Mouse (Mus musculus) lung, embryonic 16.5 days (tissue): ENCODE measurements at regions not wholly inside any gene's neighbourhood (a gene's known extent, or its start where the extent isn't known, plus 50 kb on each side); places are given as distances from the start of the nearest gene placed in this dataset.

Experiments used
- ATAC-seq: fragments of 200-750 bp; cut with Nextera tagmentation; 2 replicates; pipeline ENCODE4 v1.8.0; 2017; ENCODE audit warnings: low read depth, mild to moderate bottlenecking, moderate library complexity
- H3K27ac ChIP-seq: fragments of 300-500 bp; sonication (generic); 2 replicates; pipeline ENCODE4 v1.5.1; 2014; ENCODE audit warnings: mild to moderate bottlenecking, control low read depth, low read length
- H3K27me3 ChIP-seq: fragments of 300-500 bp; sonication (generic); 2 replicates; pipeline ENCODE4 v1.6.1; 2014; ENCODE audit warnings: low read depth, low read length, mixed read lengths; ENCODE audit not compliant: control insufficient read depth, insufficient read depth
- H3K36me3 ChIP-seq: fragments of 300-500 bp; sonication (generic); 2 replicates; pipeline ENCODE4 v1.6.1; 2014; ENCODE audit warnings: low read length; ENCODE audit not compliant: control insufficient read depth, insufficient read depth
- H3K4me1 ChIP-seq: fragments of 300-500 bp; sonication (generic); replicated peaks from 2 replicates; pipeline ENCODE4 v1.6.1; 2014; ENCODE audit warnings: low read length, mixed read lengths; ENCODE audit not compliant: control insufficient read depth, insufficient read depth
- H3K4me2 ChIP-seq: fragments of 300-500 bp; sonication (generic); 2 replicates; pipeline ENCODE4 v1.6.1; 2014; ENCODE audit warnings: low read depth, low read length, control low read depth
- H3K4me3 ChIP-seq: fragments of 300-500 bp; sonication (generic); 2 replicates; pipeline ENCODE4 v1.5.1; 2014; ENCODE audit warnings: mild to moderate bottlenecking, low read length, control low read depth
- H3K9ac ChIP-seq: fragments of 300-500 bp; sonication (generic); 2 replicates; pipeline ENCODE4 v1.6.1; 2014; ENCODE audit warnings: low read length, control low read depth
- H3K9me3 ChIP-seq: fragments of 300-500 bp; sonication (generic); 2 replicates; pipeline ENCODE4 v1.6.1; 2016; ENCODE audit warnings: low read length; ENCODE audit not compliant: control insufficient read depth
- WGBS: fragments of 180-500 bp; shearing (Covaris S2); extraction: QIAGEN DNeasy Blood & Tissue Kit; methylation state at CpG from one replicate; pipeline ENCODE4 v1.1.7; 2014; 5-methylcytosine and 5-hydroxymethylcytosine counted together

GRCm38 (mm10) chr6:47354515-47354914, 98.7 kb upstream of the Cul1 start:
- H3K9ac ChIP-seq, result no peak overlapping the region
- H3K9me3 ChIP-seq, result no peaks in the 10 kb centered on the region
- H3K36me3 ChIP-seq, result no peaks in the 10 kb centered on the region
- no peaks in the 10 kb centered on the region for H3K27me3 ChIP-seq
- no peak for ATAC-seq
- no peak overlapping the region for H3K4me3 ChIP-seq
- WGBS, result 86% methylated on average over 2 of the region's 2 CpGs
- no peaks in the 10 kb centered on the region for H3K4me1 ChIP-seq
- no peak overlapping the region for H3K27ac ChIP-seq
- H3K4me2 ChIP-seq, result no peak overlapping the region

DNA sequence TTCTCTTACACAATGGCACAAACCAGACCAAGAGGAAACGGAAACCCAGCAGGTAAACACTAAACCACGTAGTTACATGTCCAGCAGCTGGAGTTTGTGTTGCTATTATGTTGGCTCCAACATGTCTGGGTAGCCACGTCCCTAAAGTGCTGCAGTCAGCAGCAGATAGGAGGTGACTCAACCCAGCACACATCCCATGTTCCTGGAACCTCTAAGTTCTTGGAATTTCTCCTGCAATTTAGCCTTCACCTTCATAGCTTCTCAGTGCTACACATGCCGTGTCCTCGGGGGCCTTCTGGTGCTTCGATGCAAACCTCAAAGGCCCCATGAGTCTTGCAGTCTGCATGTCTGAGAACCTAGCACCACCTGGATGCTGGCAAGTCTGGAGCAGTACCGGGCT, 97.7 kb upstream of the Cul1 start:
- no peak overlapping the region for H3K4me3 ChIP-seq
- no peaks in the 10 kb centered on the region for H3K27me3 ChIP-seq
- 73% methylated on average over 7 of the region's 7 CpGs for WGBS
- H3K4me1 ChIP-seq, result no peaks in the 10 kb centered on the region
- no peak overlapping the region for H3K4me2 ChIP-seq
- H3K36me3 ChIP-seq, result no peaks in the 10 kb centered on the region
- no peak for ATAC-seq
- H3K27ac ChIP-seq, result no peak overlapping the region
- H3K9me3 ChIP-seq, result no peaks in the 10 kb centered on the region
- no peak overlapping the region for H3K9ac ChIP-seq

DNA sequence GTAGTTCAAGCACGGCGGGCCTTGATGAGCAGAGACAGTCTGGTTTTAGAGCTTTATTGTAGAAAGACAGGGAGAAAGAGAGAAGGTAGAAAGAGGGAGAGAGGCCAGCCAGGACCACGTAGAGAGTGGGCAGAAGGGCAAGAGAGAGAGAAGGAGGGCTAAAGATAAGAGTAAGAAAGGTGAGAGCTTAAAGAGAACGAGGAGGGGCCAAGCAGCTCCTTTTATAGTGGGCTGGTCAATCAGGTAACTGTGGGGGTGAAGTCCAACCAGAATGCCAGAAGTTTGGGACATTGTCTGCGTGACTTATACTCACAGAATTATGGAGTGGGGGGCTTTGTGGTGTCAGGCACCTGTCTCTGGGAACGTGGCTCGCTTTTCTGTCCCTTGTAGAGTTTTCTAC, 96.7 kb upstream of the Cul1 start:
- Histone ChIP-seq H3K4me3 (no peak overlapping the region), H3K27me3 (no peaks in the 10 kb centered on the region)

GRCm38 (mm10) chr6:47358686-47359085, 94.5 kb upstream of the Cul1 start:
- ATAC-seq, result no peak
- H3K9ac ChIP-seq, result no peak overlapping the region
- WGBS, result 33% methylated on average over 2 of the region's 2 CpGs

More for the DNA sequence above, 96.7 kb upstream of the Cul1 start:
- H3K4me2 ChIP-seq, result no peak overlapping the region
- ATAC-seq, result no peak
- no peak overlapping the region for H3K27ac ChIP-seq
- no peaks in the 10 kb centered on the region for H3K36me3 ChIP-seq
- no peaks in the 10 kb centered on the region for H3K9me3 ChIP-seq
- H3K9ac ChIP-seq, result no peak overlapping the region
- H3K4me1 ChIP-seq, result no peaks in the 10 kb centered on the region
- WGBS, result 65% methylated on average over 7 of the region's 7 CpGs

DNA sequence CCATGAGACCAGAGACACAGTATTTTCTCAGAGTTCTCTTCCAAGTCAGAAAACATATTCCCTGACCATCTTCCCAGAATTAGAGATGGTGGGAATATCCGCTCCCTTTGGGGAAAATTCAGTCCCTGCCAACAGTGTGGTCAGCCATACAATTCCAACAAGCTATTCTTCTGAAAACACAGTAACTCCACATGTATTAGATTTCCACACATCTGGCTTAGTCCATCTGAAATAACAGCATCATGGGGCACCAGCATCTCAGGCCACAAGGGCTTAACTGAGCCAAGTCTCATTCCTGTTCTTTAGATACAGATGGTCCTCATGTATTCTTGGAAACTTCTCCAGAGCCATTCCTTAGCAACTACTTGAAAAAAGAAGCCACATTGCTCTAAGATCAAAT, 89.2 kb upstream of the Cul1 start:
- Histone ChIP-seq H3K27me3 (no peaks in the 10 kb centered on the region), H3K4me2 (no peak overlapping the region), H3K36me3 (no peaks in the 10 kb centered on the region), H3K4me3 (no peak overlapping the region), H3K9ac (no peak overlapping the region), H3K27ac (no peak overlapping the region), H3K9me3 (no peaks in the 10 kb centered on the region), H3K4me1 (no peaks in the 10 kb centered on the region)
- WGBS, result 88% methylated on average over 1 of the region's 1 CpGs
- no peak for ATAC-seq

More at GRCm38 (mm10) chr6:47358686-47359085, 94.5 kb upstream of the Cul1 start:
- Histone ChIP-seq H3K9me3 (no peaks in the 10 kb centered on the region), H3K4me1 (no peaks in the 10 kb centered on the region), H3K27me3 (no peaks in the 10 kb centered on the region), H3K27ac (no peak overlapping the region), H3K36me3 (no peaks in the 10 kb centered on the region), H3K4me2 (no peak overlapping the region), H3K4me3 (no peak overlapping the region)

- no peak overlapping the region for H3K9ac ChIP-seq
- ATAC-seq, result no peak
- no peak overlapping the region for H3K27ac ChIP-seq
- H3K36me3 ChIP-seq, result no peaks in the 10 kb centered on the region
- WGBS, result 79% methylated on average over 2 of the region's 2 CpGs
- H3K4me1 ChIP-seq, result no peaks in the 10 kb centered on the region
- H3K9me3 ChIP-seq, result no peaks in the 10 kb centered on the region
- no peaks in the 10 kb centered on the region for H3K27me3 ChIP-seq
- H3K4me2 ChIP-seq, result no peak overlapping the region
- no peak overlapping the region for H3K4me3 ChIP-seq
These were observed 88.6 kb upstream of the Cul1 start for GRCm38 (mm10) chr6:47364556-47364955.

DNA sequence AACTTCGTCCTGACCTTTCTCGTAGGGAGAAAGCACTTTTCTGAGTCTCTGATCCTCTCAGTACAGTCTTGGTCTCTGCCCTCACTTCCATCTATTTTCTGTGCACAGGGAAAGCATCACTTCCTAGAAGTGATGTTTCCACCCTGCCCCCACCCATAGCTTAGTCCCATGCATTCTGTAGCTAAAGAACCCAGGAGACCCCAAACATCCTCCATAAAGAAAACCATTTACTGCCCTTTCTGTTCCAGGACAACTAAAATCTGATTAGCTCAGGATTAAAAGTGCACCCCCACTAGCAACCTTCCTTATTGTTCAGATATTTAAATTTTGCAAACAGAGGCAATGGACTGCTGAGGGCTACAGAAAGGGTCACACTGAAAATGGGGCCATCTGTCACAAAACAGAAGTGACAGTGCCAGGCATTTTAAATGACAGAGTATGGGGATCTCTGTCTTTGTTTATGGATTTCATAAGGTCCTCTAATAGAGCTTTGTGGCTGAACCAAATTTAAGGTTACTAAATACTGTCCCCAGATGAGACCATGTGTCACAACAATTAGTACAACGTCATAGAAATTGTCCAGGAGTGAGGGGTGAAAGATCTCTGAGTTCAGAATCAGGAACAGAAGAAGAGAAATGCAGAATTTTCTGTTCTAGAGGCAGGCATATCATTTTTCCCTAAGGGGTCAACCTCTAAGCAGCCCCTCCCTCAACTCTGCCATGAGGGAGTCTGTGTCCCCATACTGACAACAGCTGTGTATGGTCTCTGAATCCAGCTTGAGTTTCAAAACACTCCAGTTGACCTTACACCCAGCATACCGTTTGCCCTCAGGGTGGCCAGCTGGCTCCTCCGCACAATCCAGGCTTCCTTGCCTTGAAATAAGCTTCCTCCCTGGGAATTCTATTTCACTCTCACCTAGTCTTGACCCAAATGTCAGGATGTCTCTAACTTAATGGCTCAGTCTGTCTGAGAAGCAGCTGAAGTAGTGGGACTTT, 87.2 kb upstream of the Cul1 start:
- H3K27me3 ChIP-seq, result no peaks in the 10 kb centered on the region
- H3K27ac ChIP-seq, result no peak overlapping the region
- ATAC-seq, result peak; percentile 61
- H3K4me1 ChIP-seq, result no peaks in the 10 kb centered on the region
- H3K9ac ChIP-seq, result no peak overlapping the region
- WGBS, result 44% methylated on average over 5 of the region's 5 CpGs
- H3K4me3 ChIP-seq, result no peak overlapping the region
- H3K4me2 ChIP-seq, result no peak overlapping the region
- H3K36me3 ChIP-seq, result no peaks in the 10 kb centered on the region
- H3K9me3 ChIP-seq, result no peaks in the 10 kb centered on the region

DNA sequence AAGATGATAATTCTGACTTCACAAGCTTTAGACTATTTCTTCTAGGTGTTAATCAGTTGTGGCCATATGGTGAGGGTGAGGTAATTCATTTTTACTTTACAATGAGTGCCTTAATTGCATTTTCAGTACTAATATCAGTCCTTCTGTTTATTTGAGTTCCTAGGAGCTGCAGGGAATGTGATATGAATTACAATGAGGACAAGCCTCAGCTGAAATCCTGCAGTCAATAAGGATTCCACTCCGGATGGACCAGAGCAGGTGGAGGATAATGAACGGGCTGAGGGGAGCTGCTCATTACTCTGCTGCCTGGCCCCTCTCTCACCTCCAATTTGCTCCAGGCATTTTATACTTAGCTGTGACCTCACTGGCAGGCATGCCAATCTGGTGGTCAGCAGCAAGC, 85.7 kb upstream of the Cul1 start:
- Histone ChIP-seq H3K27me3 (no peaks in the 10 kb centered on the region), H3K4me2 (no peak overlapping the region), H3K36me3 (no peaks in the 10 kb centered on the region), H3K9ac (no peak overlapping the region), H3K4me3 (no peak overlapping the region), H3K27ac (no peak overlapping the region), H3K4me1 (no peaks in the 10 kb centered on the region), H3K9me3 (no peaks in the 10 kb centered on the region)
- ATAC-seq, result no peak
- 46% methylated on average over 2 of the region's 2 CpGs for WGBS

- H3K9me3 ChIP-seq, result no peaks in the 10 kb centered on the region
- H3K9ac ChIP-seq, result no peak overlapping the region
- 46% methylated on average over 4 of the region's 4 CpGs for WGBS
- H3K4me3 ChIP-seq, result no peak overlapping the region
- no peaks in the 10 kb centered on the region for H3K27me3 ChIP-seq
- no peaks in the 10 kb centered on the region for H3K4me1 ChIP-seq
- H3K27ac ChIP-seq, result no peak overlapping the region
- no peak for ATAC-seq
- no peak overlapping the region for H3K4me2 ChIP-seq
- H3K36me3 ChIP-seq, result no peaks in the 10 kb centered on the region
These were observed 77.5 kb upstream of the Cul1 start for GRCm38 (mm10) chr6:47375705-47376104.
